Mouse (Mus musculus): ENCODE measurements around the gene Acbd6. TPM values are rescaled to one million over a fixed set of nuclear protein-coding genes. Genes with fewer than 3 reads are reported as not detected.

Acbd6 gene
- total RNA-seq, 2 experiments from 2014 or later = 88.3 to 91.6 TPM

DNA sequence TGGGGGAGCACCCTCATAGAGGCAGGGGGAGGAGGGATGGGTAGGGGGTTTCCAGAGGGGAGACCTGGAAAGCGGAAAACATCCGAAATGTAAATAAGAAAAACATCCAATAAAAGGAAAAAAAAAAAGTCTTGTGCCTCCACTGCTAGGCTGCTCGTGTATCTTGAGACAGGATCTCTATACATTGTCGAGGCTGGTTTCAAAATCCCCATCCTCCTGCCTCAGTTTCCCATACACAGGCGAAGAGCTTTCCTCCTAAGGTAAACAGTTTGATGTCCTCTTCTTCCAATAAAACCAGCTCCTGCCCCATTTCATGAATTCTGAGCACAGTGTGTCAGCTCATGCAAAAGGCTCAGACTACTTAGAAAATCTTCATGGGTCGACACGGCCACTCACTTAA, 19.9 kb upstream of the Acbd6 start:
- no peak for DNase-seq (ENCODE audit: low spot score in 2 of 2)
- intact Hi-C loops (cut with DNase I) = loop anchor here (10.0 kb wide), 1 partner anchor 513 kb away; no protein-coding TSS in a partner anchor

DNA sequence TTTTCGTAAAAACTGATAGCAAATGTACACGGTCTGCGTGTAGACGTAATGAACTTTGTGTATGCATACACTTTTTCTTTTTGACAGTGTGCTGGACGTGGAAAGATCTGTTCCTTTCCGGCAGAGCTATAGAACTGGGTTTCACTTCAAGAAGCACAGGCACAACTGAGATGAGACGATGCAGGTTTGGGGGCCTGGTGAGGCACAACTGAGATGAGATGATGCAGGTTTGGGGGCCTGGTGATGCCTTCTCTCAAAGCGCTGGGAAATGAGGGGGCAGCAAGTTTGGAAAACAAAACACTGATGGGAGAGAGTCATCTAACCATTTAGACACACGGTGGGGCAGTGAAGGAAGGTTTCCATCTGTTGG, 293 bp upstream of the Acbd6 start:
- no peak for DNase-seq (ENCODE audit: low spot score in 2 of 2)
- intact Hi-C loops (cut with DNase I) = no loop called here

DNA sequence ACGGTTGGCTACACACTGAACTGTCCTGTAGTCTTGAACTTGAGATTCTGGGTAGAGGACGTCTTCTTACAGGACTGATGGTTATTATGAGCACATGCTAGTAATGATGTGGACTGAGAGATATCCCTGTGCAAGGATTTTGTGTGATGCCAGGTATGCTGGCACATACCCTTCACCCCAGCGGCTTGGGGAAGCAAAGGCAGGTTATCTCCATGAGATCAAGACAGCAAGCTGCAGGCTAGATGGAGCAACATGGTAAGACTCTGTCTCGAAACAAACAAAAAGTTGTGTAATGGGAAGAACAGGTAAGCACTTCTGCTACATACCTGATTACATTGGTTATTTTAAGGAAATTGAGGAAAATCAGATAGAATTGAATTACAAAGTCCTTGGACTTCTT, 2.1 kb downstream of the Acbd6 start:
- intact Hi-C loops (cut with DNase I) = no loop called here

DNA sequence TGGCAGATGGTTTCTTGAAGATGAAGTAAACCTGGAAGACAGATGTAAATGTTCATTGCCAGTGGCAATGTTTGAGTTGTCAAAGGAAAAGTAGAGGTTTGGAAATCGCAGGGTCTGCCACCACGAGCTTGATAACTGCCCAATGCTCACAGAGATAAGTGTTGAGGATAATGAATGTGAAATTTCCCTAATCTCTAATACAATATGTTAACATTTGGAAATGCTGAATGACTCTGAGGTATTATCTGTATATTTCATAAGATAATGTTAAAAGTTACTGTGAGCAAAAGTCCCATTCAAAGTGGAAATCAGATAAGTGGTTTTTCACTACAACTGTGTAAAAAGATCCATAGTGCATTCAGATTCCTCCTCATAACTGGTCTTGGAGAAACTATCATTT, 2.8 kb downstream of the Acbd6 start:
- intact Hi-C loops (cut with DNase I) = no loop called here

More for the DNA sequence above, 2.1 kb downstream of the Acbd6 start:
- no peak for DNase-seq (ENCODE audit: low spot score in 2 of 2)

DNA sequence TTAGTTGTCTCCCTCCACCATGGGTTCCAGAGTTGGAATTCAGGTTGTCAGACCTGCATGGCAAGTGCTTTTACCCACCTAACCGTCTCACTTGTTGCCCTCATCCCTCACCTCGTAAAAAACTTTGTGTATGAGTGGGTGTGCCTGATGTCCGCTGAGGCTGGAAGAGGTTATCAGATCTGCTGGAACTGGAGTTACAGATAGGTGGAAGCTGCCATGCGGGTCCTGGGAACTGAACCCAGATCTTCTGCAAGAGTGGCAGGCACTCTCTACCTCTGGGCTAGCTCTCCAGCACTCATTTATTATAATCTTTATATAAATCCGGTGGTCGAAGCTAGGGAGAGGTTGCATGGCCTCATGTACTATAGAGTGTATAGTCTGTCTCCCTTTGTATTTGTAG, 4.3 kb downstream of the Acbd6 start:
- intact Hi-C loops (cut with DNase I) = no loop called here
- no peak for DNase-seq (ENCODE audit: low spot score in 2 of 2)

More for the DNA sequence above, 2.8 kb downstream of the Acbd6 start:
- DNase-seq (ENCODE audit: low spot score in 2 of 2) = no peak

DNA sequence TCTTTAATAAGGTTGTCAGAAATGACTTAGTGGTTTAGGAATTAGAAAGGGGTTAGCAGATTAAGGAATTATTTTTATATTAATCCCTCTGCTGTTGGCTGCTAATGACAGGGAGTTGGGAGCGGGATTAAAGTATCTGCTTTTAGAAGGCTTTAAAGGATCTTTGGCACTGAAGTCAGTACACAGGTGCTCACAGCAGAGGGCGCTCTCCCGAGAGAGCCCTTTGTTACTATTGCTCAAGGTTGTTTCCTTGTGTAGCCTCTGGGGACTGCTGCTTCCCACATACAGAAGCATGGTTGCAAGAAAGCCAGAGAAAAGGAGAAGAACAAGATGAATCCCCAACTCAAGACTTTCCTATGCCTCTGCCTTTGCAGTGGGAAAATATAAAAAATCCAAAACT, 6.8 kb downstream of the Acbd6 start:
- peak in 1 of 2 experiments; percentile 14 for DNase-seq (ENCODE audit: low spot score in 2 of 2)
- intact Hi-C loops (cut with DNase I) = no loop called here

DNA sequence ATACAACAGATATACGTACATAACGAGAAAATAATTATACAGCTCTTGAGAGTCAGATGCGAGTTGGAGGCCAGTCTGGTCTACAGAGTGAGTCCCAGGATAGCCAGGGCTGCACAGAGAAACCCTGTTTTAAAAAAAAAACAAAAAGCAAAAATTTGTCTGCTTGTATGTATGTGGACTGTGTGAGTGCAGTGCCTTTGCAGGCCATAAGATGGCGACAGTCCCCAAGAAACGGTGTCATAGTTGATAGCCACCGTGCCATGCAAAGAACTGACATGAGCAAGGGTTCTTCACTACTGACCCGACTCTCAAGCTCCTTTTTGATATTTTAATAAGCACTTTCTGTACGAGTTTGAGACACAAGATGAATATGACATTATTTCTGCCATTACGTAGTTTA, 10.2 kb downstream of the Acbd6 start:
- intact Hi-C loops (cut with DNase I) = no loop called here
- DNase-seq (ENCODE audit: low spot score in 2 of 2) = no peak

DNA sequence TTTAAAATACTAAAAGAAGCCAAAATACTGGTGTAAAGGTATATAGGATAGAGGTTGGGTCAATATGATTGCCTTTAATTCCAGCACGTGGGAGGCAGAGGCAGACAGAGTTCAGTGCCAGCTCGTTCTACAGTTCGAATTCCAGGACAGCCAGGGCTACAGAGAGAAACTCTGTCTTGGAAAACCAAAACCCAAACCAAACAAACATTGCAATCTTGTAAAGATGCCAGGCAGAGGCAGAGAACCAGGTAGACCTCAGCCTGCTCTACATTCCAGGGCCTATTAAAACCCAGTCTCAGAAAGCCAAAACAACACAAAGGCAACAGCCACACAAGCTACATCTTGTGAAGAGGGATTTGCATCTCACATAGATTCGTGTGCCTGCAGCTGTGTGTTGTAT, 11.4 kb downstream of the Acbd6 start:
- intact Hi-C loops (cut with DNase I) = no loop called here
- no peak for DNase-seq (ENCODE audit: low spot score in 2 of 2)

DNA sequence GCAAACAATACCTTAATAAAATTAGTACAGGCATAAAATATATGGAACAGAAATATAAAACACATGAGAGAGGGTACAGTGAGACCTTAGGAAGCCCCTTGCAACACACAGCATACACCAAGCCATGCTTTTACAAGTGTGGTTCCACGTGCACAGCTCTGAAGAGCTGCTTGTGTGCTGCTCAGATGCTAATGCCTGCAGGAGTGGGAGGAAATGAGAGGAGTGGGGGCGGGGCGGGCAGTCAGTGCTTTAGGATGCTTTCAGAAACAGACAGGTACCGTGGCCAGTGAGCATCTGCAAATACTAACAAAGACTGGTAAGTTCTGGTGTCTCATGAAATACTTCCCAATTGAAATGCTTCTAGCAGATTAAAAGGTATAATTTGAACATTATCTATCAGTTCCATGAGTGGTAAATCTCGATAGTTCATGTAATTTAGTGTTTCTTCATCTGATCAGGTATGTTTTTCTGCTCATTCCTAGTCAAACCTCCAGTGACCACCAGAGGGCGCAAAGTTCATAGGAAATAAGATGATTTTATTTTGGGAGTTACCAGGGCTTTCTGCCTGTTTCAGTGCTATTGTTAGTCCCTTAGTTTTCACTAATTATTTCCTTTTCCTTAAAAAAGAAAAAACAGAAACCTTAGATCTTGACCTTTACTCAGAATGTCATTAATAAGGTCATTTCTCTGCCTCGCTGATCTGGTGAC, 17.2 kb downstream of the Acbd6 start:
- intact Hi-C loops (cut with DNase I) = loop anchor here (1.0 kb wide), 1 partner anchor 146 kb away; no protein-coding TSS in a partner anchor
- DNase-seq (ENCODE audit: low spot score in 2 of 2) = peak; percentile 80 to 84

DNA sequence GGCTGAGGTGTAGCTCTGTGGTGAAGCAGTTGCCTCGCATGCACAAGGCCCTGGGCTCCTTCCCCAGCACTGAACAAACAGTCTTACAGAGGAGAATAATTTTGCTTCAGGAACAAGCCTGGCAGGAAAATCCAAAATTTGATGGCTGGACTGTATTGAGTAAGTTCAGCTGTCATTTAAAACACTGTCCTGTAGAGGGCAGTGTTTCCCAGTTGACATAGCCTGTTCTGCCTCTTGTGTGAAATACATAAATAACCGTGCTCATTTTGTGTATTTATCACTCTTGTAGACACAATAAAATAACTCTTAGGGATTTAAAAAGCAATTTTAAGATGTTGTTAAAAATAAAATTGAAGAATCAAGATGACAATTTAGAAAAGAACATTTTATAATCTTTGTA, 18.5 kb downstream of the Acbd6 start:
- intact Hi-C loops (cut with DNase I) = loop anchor here (1.0 kb wide), 1 partner anchor 208 kb away; no protein-coding TSS in a partner anchor
- DNase-seq (ENCODE audit: low spot score in 2 of 2) = peak; percentile 34 to 49

DNA sequence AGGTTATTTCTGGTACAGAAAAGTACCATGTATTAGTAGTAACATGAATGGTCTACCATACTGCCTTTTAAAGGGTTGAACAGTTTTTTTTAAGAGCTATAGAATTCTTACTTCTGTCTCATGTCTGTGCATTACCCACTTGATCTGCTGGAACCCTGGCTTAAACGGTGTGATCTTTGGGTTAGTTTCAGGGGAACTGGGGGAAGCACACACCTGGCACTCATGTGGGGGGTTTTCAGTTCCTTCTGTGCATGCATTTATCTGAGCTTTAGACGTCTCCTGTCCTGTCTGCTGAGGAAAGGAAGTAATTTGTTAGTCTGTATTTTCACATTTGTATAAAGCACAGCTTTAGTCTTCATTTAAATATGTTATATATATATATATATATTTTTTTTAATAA, 19.4 kb downstream of the Acbd6 start:
- no peak for DNase-seq (ENCODE audit: low spot score in 2 of 2)
- intact Hi-C loops (cut with DNase I) = no loop called here

DNA sequence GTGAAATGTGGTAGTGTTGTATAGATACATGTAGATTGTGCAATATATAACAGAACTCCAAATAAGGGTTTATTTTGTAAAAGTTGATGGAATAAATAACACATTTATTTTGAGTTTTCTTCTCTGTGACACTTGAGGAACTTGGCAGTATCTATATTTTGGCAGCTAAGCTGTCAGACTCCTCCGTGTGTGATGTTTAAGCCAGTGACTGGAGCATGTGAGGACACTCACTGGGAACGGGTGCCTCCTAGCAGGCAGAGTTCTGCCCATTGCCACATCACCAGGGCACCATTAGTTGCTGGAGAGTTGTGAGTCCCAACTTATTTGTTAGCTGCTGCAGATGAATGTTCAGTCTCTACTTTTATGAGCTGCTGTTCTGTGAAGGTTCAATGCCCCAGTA, 30.0 kb downstream of the Acbd6 start:
- intact Hi-C loops (cut with DNase I) = no loop called here
- peak in 1 of 2 experiments; percentile 24 for DNase-seq (ENCODE audit: low spot score in 2 of 2)

DNA sequence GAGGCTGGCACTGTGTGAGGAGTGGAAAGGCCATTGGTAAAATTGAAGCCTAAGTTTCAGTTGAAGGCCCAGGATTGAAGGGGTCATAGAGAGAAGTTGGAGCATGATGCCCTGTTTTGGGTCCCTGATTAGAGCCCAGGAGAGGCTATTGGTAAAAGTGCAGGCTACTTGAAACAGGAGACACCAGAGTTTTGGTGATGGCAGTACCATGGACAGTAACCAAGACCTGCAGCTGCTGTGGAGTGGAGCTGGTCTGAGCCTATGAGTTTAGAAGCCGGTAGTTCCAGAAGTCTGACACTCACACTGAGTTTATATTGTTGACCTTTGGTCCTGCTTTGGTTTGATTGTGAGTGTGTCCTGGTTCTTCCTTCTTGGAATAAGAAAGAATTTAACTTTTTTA, 36.2 kb downstream of the Acbd6 start:
- intact Hi-C loops (cut with DNase I) = no loop called here
- DNase-seq (ENCODE audit: low spot score in 2 of 2) = no peak

DNA sequence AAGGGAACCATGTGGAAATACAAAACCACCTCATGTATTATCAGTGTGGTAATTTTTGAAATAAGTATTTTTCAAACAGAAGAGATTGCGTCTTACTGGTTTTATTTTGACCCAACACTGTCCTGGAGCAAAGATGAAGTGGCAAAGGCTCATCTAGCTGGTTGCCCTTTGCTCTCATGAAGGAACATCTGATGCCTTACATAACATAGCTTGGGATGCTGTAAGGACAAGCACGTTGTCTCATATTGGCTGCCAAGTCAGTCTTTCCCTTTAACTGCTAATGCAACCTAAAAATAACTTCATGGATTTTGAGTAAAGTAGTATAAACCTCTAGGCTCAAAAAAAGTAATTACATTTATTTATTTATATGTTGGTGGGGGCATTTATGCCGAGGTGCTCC, 38.7 kb downstream of the Acbd6 start:
- intact Hi-C loops (cut with DNase I) = no loop called here
- no peak for DNase-seq (ENCODE audit: low spot score in 2 of 2)

DNA sequence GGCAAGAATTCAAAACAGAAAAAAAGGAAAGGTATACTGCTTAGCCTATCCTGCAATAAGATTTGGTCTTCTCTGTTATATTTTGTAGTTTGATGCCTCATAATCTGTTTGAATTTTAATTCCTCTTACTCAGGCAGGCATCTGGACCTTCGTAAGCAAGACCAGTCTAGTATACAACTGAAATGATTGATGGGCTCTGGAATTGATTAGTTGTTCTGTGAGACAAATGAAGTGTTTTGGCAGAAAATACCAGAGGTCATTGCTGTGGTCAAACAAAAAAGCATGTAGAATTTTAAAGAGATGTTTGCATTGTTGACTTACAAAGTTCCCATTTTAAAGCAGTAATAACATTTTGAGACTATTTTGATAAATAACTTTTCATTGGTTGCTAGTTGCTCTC, 46.8 kb downstream of the Acbd6 start:
- DNase-seq (ENCODE audit: low spot score in 2 of 2) = no peak
- intact Hi-C loops (cut with DNase I) = no loop called here

DNA sequence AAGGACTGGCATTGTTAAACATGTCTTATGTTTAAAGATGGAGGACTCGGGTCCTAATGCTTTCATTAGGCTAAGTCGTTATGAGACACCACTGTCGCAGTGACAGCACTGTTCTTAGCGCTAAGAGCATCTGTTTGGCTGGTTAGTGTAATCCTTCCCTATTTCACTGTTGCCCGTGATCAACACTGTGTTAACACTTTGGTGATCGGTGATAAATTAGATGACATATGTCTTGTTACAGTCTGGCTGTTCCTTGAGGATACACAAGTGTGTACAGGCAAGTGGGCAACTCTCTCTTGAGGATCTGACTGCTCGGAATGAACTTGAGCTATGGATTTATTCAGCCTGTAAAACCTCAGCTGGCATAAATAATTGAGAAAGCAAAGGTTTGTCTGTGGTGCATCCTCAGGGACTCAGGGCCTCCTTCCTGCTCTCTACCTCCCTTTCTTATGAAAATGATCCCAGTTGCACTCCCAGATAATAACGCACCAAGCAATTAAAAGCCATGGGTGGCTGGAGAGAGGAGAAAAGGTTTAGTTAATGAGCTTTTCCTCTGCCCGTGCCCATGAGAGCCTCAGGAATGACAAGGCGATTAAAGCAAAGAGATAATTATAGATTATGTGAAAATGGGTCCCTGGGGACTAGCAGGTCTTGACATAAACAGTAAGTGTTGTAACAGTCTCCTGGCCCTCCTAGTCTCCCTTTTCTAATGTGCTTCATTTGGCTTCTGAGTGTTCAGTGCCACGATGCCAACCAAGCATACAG, 47.7 kb downstream of the Acbd6 start:
- intact Hi-C loops (cut with DNase I) = no loop called here
- DNase-seq (ENCODE audit: low spot score in 2 of 2) = no peak

DNA sequence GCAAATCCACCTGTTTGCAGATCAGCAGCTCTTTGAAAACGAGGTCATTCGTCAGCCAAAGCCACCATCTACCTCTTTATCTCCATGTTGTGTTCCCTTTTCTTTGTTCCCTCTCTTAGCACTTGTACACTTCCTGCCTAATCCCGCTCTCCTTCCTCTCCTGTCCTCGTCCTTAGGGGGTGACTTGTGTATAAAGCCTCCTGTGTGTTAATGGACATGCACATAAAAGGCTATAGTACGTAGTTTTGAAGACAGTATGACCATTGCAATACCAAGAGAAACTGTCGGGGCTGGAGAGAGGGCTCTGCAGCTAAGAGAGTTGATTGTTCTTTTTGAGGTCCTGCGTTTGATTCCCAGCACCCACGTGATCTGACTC, 48.2 kb downstream of the Acbd6 start:
- intact Hi-C loops (cut with DNase I) = no loop called here
- DNase-seq (ENCODE audit: low spot score in 2 of 2) = no peak

DNA sequence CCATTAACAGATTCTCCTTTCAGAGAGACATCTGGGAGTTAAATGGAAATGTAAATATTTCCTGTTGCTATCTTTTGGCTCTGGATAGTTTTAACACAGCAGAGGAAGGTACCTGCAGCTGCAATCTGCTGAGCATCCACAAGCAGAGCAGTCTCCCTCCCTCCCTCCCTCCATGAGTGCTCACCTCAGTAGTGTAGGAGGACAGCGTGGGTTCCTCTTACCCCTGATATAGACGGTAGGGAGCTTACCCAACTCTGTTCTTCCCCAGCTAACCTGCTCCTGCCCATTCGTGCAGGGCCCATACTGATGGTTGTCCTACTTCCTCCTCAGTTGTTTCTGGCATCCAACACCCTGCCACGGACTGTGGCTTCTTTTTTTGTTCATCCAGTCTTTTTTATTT, 50.6 kb downstream of the Acbd6 start:
- intact Hi-C loops (cut with DNase I) = no loop called here
- no peak for DNase-seq (ENCODE audit: low spot score in 2 of 2)

DNA sequence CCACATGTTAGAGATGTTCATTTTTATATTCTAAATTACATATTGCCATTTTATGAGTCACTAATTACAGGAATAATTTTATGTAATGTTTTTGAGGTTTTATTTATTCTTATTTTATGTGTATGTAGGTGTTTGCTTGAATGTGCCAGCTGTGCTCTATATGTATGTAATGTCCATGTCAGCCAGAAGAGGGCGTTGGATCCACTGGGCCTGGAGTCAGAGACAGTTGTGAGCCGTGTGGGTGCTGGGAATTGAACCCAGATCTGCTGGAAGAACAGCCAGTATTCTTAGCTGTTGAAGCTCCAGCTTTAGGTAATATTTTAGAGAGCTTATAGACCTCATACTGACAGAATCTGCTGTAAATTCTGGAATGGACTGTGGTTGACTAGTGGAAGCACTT, 56.5 kb downstream of the Acbd6 start:
- intact Hi-C loops (cut with DNase I) = no loop called here
- no peak for DNase-seq (ENCODE audit: low spot score in 2 of 2)

DNA sequence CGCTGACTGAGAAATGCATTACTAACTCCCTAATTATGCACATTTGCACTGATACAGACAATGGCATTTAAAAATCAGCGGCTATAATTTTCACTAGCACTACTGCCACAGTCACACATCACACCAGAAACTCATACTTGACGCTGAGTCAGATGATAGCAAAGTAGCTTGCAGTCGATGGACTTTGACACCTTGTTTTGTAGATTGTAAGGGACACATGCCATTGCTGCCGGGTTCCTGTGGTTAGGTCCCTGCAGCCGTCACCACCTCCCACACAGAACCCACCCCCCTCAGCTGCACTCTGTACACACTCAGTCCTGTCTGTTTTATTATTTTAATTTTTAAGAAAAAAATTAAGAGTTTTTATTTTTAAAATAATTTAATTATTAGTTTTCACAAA, 63.2 kb downstream of the Acbd6 start:
- intact Hi-C loops (cut with DNase I) = no loop called here
- DNase-seq (ENCODE audit: low spot score in 2 of 2) = no peak

DNA sequence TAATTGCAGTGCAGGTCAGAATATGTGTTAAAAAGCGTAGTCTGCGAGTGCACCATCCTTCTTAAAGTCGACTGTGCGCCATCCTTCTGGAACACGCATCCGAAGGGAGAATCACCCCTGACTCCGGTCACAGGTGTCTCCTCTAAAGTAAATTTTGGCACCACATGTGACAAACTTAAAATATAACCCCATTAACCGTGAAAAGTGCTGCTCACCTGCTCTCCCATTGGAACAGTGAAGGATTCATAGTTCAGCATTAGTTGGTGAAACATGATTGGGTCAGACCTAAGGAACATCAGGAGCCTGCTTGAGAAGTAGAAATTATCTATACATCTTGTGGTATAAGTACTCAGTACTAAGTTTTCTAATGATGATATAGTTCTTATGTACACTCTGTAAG, 65.3 kb downstream of the Acbd6 start:
- no peak for DNase-seq (ENCODE audit: low spot score in 2 of 2)
- intact Hi-C loops (cut with DNase I) = no loop called here
